Mouse (Mus musculus): Measurements from ENCODE around the gene Slc6a11. TPM values are rescaled to one million over a fixed set of nuclear protein-coding genes. Genes with fewer than 3 reads are reported as not detected.

Slc6a11 gene
- total RNA-seq, 4 experiments from 2014 or later = 75.8 to 95.3 (median 85.6) TPM

Other genes with a start within 250 kb of the Slc6a11 start
- gene Atp2b2, start 88.6 kb upstream of the Slc6a11 start, total RNA-seq (2022) = 100 to 1,000 TPM; 288 to 357 (median 324) TPM
- 100 to 1,000 TPM; 261 to 298 (median 279) TPM for gene Slc6a1, start 151.4 kb downstream of the Slc6a11 start, total RNA-seq (2022)

Data from layer of hippocampus, adult 8-10 months (tissue).